Mouse (Mus musculus): Measurements from ENCODE around the gene Gcsh. TPM values are rescaled to one million over a fixed set of nuclear protein-coding genes. Genes with fewer than 3 reads are reported as not detected.

Gcsh gene
- total and polyA plus RNA-seq, 2 experiments from 2014 or later, result 44.6 to 131 TPM

DNA sequence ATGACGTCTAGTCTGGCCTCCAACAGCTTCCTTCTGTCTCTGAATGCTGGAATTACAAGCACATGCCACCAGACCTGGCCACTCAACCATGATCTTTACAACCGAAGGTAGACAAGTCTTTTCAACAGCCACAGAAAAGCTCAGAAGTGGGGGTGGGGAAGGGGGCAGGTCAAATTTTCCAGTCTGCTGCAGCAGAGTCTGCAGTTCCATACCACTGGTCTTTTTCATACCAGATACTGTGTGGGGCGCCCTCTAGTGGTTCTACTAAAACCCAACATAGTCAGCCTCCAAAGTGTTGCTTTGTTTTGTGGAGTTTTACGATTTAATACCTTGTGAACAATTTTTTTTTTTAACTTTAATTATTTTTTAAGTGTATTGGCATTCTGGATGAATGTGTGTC lies 13.2 kb downstream of the Gcsh start:
- TF ChIP-seq CTCF (IDR thresholded peaks at IDR 0.05; ENCODE audit: low read depth), result peak; percentile 82
- peaks cover 3% of the 10 kb centered on the region; the same call in 1 of the 2 replicates for H3K4me1 ChIP-seq (ENCODE audit: insufficient read depth, low read length)
- H3K9me3 ChIP-seq (ENCODE audit: low read length), result no peaks in the 10 kb centered on the region
- H3K36me3 ChIP-seq (ENCODE audit: insufficient read depth, low read length), result 0 out of 2 replicates have a peak, but pooled peaks cover 3% of the 10 kb centered on the region
- H3K9ac ChIP-seq (replicated peaks; ENCODE audit: low read length), result no peak overlapping the region
- no peaks in the 10 kb centered on the region for H3K27me3 ChIP-seq (ENCODE audit: insufficient read depth, low read length)
- no peak overlapping the region for H3K27ac ChIP-seq
- no peak overlapping the region for H3K4me2 ChIP-seq (ENCODE audit: low read depth, low read length)
- ATAC-seq (no peak), DNase-seq (ENCODE audit: low spot score) (peak; percentile 85)
- H3K4me3 ChIP-seq (ENCODE audit: low read length), result no peak overlapping the region
- WGBS, result 16% methylated on average over 4 of the region's 4 CpGs

DNA sequence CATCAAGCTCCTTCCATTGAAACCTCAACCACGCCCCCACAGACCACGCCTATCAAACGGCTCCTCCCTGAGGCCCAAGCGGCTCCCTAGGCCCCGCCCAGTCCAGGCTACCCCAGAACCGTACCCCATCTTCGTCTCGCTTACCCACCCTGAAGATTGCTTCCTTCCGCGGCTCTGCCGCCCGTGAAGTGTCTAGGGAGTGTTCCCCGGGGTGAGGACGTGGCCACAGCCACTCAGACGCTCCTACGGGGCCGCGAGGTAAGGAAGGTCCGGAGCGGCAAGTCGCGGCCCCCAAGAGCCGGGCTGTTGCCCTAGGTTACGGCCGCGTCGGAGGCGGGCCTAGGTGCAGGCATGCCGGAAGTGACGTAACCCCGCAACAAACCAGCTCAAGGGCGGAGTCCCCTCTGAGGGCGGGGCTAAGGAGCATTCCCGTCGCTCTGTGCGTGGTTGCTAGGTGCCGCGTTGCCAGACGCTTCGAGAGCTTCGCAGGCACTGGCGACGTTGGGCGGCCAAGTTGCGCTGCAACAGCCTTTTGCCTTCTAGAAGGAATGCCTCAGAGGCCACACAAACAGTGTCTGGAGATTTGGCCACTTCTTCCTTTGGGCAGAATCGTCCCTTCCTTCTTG lies 14.6 kb downstream of the Gcsh start, which contains the start of gene 1700030J22Rik:
1700030J22Rik (minus strand) TSS at position 329 of the 626 bp plus-strand sequence.
- Histone ChIP-seq H3K4me1 (ENCODE audit: insufficient read depth, low read length) (peaks cover 3% of the 10 kb centered on the region; the same call in 1 of the 2 replicates), H3K27me3 (ENCODE audit: insufficient read depth, low read length) (no peaks in the 10 kb centered on the region), H3K4me3 (ENCODE audit: low read length) (peak within 1 kb of the TSS; percentile 65), H3K9me3 (ENCODE audit: low read length) (no peaks in the 10 kb centered on the region), H3K9ac (replicated peaks; ENCODE audit: low read length) (peak within 1 kb of the TSS; percentile 43), H3K27ac (peak within 1 kb of the TSS; percentile 41; the same call in 1 of the 2 replicates), H3K36me3 (ENCODE audit: insufficient read depth, low read length) (no peaks in the 10 kb centered on the region), H3K4me2 (ENCODE audit: low read depth, low read length) (peak within 1 kb of the TSS; percentile 58)
- peak; percentile 50 for TF ChIP-seq CTCF (IDR thresholded peaks at IDR 0.05; ENCODE audit: low read depth)
- 0% methylated on average over 45 of the region's 46 CpGs for WGBS
- DNase-seq (ENCODE audit: low spot score) (peak; percentile 100), ATAC-seq (peak; percentile 99)

DNA sequence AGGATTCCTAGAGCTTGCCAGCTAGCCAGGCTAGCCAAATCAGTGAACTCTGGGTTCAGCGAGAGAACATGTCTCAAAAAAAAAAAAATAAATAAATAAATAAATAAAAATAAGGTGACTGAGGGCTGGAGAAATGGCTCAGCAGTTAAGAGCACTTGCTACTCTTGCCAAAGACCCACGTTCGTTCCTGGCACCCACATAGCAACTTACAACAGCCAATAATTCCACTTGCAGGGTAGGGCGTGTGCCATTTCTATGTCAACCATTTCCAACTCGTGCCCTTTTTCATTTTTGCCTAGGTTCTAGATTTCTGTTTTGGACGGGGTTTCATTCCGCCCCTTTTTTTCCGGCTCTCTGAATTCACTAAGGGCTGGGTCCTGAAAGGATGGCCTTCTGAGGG lies 15.3 kb downstream of the Gcsh start:
- 27% methylated on average over 8 of the region's 8 CpGs for WGBS
- no peak for DNase-seq (ENCODE audit: low spot score)
- Histone ChIP-seq H3K27me3 (ENCODE audit: insufficient read depth, low read length) (no peaks in the 10 kb centered on the region), H3K27ac (no peak overlapping the region), H3K36me3 (ENCODE audit: insufficient read depth, low read length) (no peaks in the 10 kb centered on the region), H3K9ac (replicated peaks; ENCODE audit: low read length) (peak overlapping the region; percentile 43; the same call in 1 of the 2 replicates), H3K9me3 (ENCODE audit: low read length) (no peaks in the 10 kb centered on the region), H3K4me2 (ENCODE audit: low read depth, low read length) (peak overlapping the region; percentile 58), H3K4me3 (ENCODE audit: low read length) (peak overlapping the region; percentile 65), H3K4me1 (ENCODE audit: insufficient read depth, low read length) (peaks cover 3% of the 10 kb centered on the region; the same call in 1 of the 2 replicates)
- no peak for TF ChIP-seq CTCF (IDR thresholded peaks at IDR 0.05; ENCODE audit: low read depth)
- no peak for ATAC-seq

DNA sequence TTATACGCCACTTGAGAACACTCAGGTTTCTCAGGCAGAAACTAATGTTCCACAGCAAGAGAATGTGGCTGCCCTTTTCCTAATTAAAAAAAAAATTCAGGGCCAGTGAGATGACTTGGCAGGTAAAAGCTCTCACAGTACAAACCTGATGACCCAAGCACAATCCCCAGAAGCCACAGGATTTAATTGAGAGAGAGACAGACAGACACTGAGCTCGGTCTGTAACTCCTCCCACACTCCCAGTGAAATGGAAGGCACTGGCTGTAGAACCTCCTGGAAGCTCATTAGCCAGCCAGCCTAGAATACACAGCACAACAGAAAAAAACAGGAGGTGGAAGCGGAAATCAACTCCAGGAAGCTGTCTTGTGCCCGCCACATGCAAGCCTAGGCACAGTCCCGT lies 17.7 kb downstream of the Gcsh start:
- H3K4me1 ChIP-seq (ENCODE audit: insufficient read depth, low read length), result peaks cover 3% of the 10 kb centered on the region; the same call in 1 of the 2 replicates
- no peaks in the 10 kb centered on the region for H3K9me3 ChIP-seq (ENCODE audit: low read length)
- DNase-seq (ENCODE audit: low spot score) (no peak), ATAC-seq (no peak)
- no peak overlapping the region for H3K4me2 ChIP-seq (ENCODE audit: low read depth, low read length)
- whole genome bisulfite sequencing, result 63% methylated on average over 5 of the region's 5 CpGs
- no peaks in the 10 kb centered on the region for H3K36me3 ChIP-seq (ENCODE audit: insufficient read depth, low read length)
- no peak overlapping the region for H3K4me3 ChIP-seq (ENCODE audit: low read length)
- no peak overlapping the region for H3K9ac ChIP-seq (replicated peaks; ENCODE audit: low read length)
- no peaks in the 10 kb centered on the region for H3K27me3 ChIP-seq (ENCODE audit: insufficient read depth, low read length)
- H3K27ac ChIP-seq, result no peak overlapping the region
- no peak for TF ChIP-seq CTCF (IDR thresholded peaks at IDR 0.05; ENCODE audit: low read depth)

DNA sequence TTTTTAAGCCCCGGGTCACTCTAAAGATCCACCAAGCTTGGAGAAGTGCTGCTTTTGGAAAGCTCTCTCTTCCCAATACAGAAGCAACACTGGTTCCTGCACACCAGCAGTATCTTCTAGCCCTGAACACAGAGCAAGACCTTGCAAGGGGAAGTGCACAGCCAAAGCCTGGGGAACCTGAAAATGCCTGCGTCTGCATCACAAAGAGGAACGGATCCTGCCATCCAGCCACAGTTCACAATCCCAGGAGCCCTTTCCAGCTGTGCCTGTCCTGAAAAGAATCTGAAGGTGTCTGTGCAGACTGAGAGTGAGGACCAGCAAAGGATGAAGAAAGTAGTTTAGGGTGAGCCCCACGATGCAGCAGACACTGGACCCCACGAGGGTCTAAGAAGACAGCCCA lies 18.3 kb downstream of the Gcsh start:
- no peak for TF ChIP-seq CTCF (IDR thresholded peaks at IDR 0.05; ENCODE audit: low read depth)

DNA sequence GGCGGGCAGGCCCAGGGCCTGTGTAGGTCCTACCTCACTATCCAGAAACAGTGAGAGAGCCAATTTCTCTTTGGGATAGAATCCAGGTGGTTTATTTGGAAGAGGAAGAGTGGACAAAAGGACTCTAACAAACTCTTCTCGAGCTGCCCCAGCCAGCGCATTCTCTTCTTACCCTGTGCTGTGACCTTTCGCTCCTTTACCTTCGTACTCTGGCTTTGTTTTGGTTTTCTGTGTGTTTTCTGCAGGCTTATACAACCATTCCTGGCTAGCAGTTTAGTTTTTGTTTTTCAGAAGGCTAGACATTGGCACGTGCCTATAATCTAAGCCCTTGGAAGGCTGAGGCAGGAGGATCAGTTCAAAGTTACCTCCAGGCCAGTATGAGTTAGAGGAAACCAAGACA lies 23.8 kb downstream of the Gcsh start:
- DNase-seq (ENCODE audit: low spot score) (no peak), ATAC-seq (no peak)
- Histone ChIP-seq H3K4me2 (ENCODE audit: low read depth, low read length) (no peak overlapping the region), H3K4me3 (ENCODE audit: low read length) (no peak overlapping the region), H3K27me3 (ENCODE audit: insufficient read depth, low read length) (no peaks in the 10 kb centered on the region), H3K4me1 (ENCODE audit: insufficient read depth, low read length) (no peaks in the 10 kb centered on the region), H3K36me3 (ENCODE audit: insufficient read depth, low read length) (no peaks in the 10 kb centered on the region), H3K27ac (no peak overlapping the region), H3K9me3 (ENCODE audit: low read length) (no peaks in the 10 kb centered on the region), H3K9ac (replicated peaks; ENCODE audit: low read length) (no peak overlapping the region)
- no peak for TF ChIP-seq CTCF (IDR thresholded peaks at IDR 0.05; ENCODE audit: low read depth)
- WGBS, result 84% methylated on average over 6 of the region's 6 CpGs

More for the DNA sequence above, 18.3 kb downstream of the Gcsh start:
- Histone ChIP-seq H3K27ac (no peak overlapping the region), H3K9me3 (ENCODE audit: low read length) (no peaks in the 10 kb centered on the region), H3K9ac (replicated peaks; ENCODE audit: low read length) (no peak overlapping the region), H3K4me3 (ENCODE audit: low read length) (no peak overlapping the region), H3K4me1 (ENCODE audit: insufficient read depth, low read length) (peaks cover 3% of the 10 kb centered on the region; the same call in 1 of the 2 replicates), H3K4me2 (ENCODE audit: low read depth, low read length) (no peak overlapping the region), H3K27me3 (ENCODE audit: insufficient read depth, low read length) (no peaks in the 10 kb centered on the region), H3K36me3 (ENCODE audit: insufficient read depth, low read length) (no peaks in the 10 kb centered on the region)
- no peak for DNase-seq (ENCODE audit: low spot score)
- WGBS, result 36% methylated on average over 5 of the region's 5 CpGs
- ATAC-seq, result no peak

DNA sequence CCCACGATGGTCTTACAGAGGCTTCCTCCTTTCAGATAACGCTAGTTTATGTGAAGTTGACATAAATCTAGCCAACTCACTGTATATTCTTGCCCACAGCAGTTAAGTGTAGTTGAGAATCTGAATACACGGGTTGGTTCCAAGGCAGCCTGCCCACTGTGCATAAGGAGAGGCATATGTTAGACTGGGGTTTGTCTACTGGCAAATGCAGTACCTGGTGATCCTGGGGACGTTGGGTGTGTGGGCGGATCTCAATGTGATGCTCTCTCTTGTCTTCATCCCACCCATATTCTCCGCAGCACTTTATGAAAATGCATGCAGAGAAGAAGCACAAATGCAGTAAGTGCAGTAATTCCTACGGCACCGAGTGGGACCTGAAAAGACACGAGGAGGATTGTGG lies 38.9 kb downstream of the Gcsh start:
- WGBS, result 91% methylated on average over 9 of the region's 9 CpGs
- no peaks in the 10 kb centered on the region for H3K27me3 ChIP-seq (ENCODE audit: insufficient read depth, low read length)
- no peak overlapping the region for H3K27ac ChIP-seq
- no peaks in the 10 kb centered on the region for H3K9me3 ChIP-seq (ENCODE audit: low read length)
- H3K9ac ChIP-seq (replicated peaks; ENCODE audit: low read length), result no peak overlapping the region
- TF ChIP-seq CTCF (IDR thresholded peaks at IDR 0.05; ENCODE audit: low read depth), result no peak
- DNase-seq (ENCODE audit: low spot score) (no peak), ATAC-seq (no peak)
- no peaks in the 10 kb centered on the region for H3K4me1 ChIP-seq (ENCODE audit: insufficient read depth, low read length)
- peaks cover 47% of the 10 kb centered on the region for H3K36me3 ChIP-seq (ENCODE audit: insufficient read depth, low read length)
- H3K4me3 ChIP-seq (ENCODE audit: low read length), result no peak overlapping the region
- H3K4me2 ChIP-seq (ENCODE audit: low read depth, low read length), result no peak overlapping the region
